Mouse (Mus musculus) naive thymus-derived CD4-positive, alpha-beta T cell, adult 5 months (primary cell): ENCODE results near the gene Hist2h2aa1. TPM values are rescaled to one million over a fixed set of nuclear protein-coding genes. Genes with fewer than 3 reads are reported as not detected.

Experiments
- polyA plus RNA-seq: library from polyadenylated mRNA; unstranded; fragments of 100-300 nt; shearing (Covaris generic); gene quantifications from one replicate; pipeline ENCODE4 v1.2.1, GENCODE M21; 2017

The Hist2h2aa1 gene
- 7.7 TPM for polyA plus RNA-seq

DNA sequence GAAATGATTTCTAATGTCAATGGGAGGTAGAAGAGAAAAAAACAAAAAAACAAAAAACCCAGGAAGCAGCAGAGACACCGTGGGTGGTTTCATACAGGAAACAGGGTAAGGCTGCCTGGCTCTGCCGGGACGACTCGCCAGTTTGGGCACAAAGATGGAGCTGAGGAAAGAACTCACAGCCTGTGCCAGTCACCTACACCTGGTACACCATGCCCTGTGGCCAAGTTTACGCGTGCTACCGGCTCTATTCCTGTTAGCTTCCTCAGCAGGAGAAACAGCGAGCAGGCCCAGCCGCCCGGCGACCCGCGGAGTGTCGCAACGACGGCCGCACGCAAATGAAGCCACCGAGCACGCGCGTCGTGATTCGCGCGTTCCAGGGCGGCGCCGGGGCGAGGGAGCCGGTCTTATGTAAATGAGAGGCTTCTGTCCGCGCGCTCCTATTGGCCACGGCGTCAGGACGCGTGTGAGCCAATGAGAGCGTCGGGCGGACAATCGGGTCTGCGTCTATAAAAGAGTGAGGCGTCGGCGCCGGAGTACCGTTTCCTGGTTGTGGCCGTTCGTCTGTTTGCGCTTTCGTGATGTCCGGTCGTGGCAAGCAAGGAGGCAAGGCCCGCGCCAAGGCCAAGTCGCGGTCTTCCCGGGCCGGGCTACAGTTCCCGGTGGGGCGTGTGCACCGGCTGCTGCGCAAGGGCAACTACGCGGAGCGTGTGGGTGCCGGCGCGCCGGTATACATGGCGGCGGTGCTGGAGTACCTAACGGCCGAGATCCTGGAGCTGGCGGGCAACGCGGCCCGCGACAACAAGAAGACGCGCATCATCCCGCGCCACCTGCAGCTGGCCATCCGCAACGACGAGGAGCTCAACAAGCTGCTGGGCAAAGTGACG lies at the start of gene Hist2h2aa1:
TSS of gene Hist2h2aa1 (plus strand) at position 495 of the 884 bp plus-strand sequence.

DNA sequence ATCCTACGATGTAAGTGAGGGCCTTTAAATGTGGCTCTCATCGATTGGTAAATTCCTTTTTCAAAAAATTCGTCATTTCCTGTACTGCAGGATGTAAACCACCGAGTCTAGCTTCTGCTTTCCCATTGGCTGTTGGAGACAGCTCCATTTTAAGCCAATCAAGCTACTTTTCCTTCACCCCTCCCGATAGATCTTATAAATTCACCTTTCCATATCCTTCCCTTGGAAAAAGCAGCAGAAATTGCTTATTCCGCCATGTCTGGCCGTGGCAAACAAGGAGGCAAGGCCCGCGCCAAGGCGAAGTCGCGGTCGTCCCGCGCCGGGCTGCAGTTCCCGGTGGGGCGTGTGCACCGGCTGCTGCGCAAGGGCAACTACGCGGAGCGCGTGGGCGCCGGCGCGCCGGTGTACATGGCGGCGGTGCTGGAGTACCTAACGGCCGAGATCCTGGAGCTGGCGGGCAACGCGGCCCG lies 25.6 kb upstream of the Hist2h2aa1 start, which contains the start of the genes Bola1 and Hist2h2ab:
TSS of gene Bola1 (minus strand) at position 49 of the 470 bp plus-strand sequence.
TSS of gene Hist2h2ab (plus strand) at position 205 of the 470 bp plus-strand sequence.

DNA sequence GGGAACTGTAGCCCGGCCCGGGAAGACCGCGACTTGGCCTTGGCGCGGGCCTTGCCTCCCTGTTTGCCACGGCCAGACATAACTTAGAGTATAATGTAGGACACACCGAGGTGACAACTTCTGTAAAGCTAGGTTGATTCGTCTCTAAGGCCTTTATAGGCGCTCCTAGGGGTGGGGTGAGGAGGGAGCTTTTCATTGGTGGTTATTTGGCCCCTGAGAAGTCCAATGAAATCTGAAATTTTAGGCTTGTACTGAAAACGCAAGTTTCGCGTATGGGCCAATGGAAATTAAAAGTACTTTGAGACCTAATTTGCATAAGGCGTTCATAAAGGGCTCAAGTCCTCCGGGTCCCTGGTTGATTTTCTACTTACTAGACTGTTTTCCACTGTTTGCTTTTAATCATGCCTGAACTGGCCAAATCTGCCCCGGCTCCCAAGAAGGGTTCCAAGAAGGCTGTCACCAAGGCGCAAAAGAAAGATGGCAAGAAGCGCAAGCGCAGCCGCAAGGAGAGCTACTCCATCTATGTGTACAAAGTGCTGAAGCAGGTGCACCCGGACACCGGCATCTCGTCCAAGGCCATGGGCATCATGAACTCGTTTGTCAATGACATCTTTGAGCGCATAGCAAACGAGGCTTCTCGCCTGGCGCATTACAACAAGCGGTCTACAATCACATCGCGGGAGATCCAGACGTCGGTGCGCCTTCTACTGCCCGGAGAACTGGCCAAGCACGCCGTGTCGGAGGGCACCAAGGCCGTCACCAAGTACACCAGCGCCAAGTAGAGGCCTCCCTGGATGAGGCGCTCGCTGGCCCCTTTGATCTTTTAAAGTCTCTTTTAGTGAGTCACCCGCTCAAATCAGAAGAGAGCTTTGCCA lies 24.3 kb upstream of the Hist2h2aa1 start, which contains the start of the genes Hist2h2ac and Hist2h2be:
TSS of gene Hist2h2ac (minus strand) at position 116 of the 875 bp plus-strand sequence.
TSS of gene Hist2h2be (plus strand) at position 355 of the 875 bp plus-strand sequence.

DNA sequence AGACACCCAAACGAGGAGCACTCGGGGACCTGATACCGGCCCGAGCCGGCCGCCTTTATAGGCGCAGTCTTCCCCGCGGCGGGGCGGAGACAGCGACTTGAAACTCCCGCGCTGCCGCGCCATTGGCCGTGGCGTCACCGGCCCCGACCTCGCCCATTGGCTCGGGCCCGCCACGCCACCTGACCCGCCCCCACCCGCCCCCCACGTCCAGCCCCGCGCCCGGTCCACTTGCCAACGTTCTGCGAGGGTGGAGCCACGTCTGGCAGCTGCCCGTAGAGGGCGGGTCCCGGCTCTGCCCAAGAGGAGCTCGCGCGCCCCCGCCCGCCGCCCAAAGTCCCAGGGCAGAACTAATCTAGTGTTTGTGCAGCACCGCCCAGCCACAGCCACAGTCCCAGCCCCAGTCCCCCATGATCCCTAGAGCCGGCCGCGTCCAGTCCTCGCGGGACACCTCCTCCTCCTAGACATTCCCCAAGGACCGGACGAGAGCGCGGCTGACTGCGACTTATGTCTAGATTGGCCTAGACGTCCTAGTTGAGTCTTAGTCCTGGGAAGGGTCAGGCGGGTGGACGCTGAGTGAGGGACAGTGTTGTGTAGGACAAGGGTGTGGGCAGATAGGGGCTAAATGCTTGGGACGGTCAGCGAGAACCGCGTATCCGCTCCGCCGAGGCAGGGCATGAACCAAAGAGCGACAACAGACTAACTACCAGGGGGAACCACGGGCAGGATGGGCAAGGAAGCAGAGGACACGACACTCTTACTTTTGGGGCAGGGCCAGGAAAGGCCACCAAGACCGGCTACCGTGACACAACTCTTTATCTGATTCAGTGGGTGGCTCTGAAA lies 6.1 kb upstream of the Hist2h2aa1 start, which contains the start of gene Hist2h3c2:
TSS of gene Hist2h3c2 (minus strand) at position 174 of the 840 bp plus-strand sequence.

DNA sequence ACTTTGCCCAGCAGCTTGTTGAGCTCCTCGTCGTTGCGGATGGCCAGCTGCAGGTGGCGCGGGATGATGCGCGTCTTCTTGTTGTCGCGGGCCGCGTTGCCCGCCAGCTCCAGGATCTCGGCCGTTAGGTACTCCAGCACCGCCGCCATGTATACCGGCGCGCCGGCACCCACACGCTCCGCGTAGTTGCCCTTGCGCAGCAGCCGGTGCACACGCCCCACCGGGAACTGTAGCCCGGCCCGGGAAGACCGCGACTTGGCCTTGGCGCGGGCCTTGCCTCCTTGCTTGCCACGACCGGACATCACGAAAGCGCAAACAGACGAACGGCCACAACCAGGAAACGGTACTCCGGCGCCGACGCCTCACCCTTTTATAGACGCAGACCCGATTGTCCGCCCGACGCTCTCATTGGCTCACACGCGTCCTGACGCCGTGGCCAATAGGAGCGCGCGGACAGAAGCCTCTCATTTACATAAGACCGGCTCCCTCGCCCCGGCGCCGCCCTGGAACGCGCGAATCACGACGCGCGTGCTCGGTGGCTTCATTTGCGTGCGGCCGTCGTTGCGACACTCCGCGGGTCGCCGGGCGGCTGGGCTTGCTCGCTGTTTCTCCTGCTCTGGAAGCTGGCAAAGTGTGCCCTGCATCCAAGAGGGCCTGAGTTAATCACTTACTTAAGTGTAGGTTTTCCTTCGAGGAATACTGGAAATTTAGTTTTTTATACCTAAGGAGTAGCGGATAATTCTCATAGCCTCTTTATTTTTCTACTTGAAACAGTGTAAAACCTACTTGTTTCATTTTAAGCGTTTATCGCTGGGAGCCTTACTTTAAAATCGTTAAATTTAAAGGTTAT lies 5.1 kb upstream of the Hist2h2aa1 start, which contains the start of gene Hist2h2aa2:
TSS of gene Hist2h2aa2 (minus strand) at position 328 of the 850 bp plus-strand sequence.

DNA sequence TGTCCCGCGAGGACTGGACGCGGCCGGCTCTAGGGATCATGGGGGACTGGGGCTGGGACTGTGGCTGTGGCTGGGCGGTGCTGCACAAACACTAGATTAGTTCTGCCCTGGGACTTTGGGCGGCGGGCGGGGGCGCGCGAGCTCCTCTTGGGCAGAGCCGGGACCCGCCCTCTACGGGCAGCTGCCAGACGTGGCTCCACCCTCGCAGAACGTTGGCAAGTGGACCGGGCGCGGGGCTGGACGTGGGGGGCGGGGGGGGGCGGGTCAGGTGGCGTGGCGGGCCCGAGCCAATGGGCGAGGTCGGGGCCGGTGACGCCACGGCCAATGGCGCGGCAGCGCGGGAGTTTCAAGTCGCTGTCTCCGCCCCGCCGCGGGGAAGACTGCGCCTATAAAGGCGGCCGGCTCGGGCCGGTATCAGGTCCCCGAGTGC lies 1.1 kb downstream of the Hist2h2aa1 start, which contains the start of gene Hist2h3c1:
TSS of gene Hist2h3c1 (plus strand) at position 259 of the 430 bp plus-strand sequence.

DNA sequence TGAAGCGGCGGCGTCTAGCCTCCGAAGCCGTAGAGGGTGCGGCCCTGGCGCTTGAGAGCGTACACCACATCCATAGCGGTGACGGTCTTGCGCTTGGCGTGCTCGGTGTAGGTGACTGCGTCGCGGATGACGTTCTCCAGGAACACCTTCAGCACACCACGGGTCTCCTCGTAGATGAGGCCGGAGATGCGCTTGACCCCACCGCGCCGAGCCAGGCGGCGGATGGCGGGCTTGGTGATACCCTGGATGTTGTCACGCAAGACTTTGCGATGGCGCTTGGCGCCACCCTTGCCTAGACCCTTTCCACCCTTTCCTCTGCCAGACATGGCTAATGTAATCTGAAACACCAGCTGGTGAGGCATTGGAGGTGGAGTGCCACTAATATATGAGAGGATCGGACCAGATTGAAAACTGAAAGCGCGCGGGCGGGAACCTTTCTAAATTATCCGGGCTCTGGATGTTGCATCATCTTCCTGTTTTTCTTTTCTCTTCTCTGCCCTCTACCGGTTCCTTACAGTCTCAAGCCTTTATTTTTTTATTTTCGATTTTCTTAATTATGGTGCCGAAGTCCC lies 17.8 kb downstream of the Hist2h2aa1 start, which contains the start of gene Hist2h4:
TSS of gene Hist2h4 (minus strand) at position 333 of the 572 bp plus-strand sequence.

DNA sequence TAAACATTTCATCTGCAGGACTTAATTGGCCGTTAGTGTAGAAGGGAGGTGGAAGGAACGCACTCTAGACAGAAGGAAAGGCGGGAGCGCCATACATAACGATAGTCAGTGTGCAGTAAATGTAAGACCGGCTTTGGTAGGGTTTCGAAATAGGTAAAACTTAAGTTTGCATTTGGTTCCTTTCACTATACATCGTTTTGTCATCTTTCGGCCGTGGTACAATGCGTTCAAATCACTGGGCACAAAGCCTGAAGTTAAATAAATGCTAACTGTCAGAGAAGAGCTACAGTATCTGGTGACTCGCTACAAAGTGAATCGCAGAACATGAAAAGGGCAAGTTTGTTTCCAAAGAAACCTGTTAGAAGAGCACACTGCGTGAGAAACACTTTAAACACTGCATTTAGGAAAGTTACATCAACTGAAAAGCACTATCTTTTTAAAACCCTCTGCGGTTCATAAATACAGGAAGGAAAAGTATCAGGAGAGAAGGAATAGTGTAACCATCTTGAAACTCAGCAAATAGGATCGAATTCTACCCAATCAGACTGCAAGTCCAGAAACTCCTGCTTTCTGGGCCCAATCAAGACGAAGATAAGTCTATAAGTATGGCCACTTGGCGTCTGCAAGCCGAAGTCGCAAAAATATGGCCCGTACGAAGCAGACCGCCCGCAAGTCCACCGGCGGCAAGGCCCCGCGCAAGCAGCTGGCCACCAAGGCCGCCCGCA lies 22.9 kb downstream of the Hist2h2aa1 start, which contains the start of gene Hist2h3b:
TSS of gene Hist2h3b (plus strand) at position 604 of the 725 bp plus-strand sequence.

DNA sequence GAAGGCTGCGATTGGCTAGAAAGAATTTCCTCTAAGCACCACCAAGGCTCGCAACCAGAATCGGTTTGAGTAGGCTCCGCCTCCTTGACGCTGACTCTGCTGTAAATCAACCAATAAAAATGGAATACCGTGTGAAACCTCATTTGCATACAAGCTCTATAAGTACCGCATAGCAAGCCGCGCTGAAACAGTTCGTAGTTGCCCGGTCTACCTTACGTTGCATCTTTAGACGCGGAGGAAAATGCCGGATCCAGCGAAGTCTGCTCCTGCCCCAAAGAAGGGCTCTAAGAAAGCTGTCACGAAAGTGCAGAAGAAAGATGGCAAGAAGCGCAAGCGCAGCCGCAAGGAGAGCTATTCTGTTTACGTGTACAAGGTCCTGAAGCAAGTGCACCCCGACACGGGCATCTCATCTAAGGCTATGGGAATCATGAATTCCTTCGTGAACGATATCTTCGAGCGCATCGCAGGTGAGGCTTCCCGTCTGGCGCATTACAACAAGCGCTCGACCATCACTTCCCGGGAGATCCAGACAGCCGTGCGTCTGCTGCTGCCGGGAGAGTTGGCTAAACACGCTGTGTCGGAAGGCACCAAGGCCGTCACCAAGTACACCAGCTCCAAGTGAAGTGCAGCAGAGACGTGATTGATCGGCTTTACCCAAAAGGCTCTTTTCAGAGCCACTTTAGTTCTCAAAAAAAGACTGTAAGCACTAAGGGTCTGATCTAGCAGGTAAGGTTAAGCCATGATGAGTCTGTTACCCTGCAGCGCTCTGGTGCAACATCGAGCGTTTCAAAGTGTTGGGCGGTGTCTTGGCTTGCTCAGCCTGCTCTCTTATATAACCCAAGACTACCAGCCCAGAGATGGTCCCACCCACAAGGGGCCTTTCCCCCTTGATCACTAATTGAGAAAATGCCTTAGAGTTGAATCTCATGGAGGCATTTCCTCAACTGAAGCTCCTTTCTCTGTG lies 24.5 kb downstream of the Hist2h2aa1 start, which contains the start of gene Hist2h2bb:
TSS of gene Hist2h2bb (plus strand) at position 242 of the 964 bp plus-strand sequence.

DNA sequence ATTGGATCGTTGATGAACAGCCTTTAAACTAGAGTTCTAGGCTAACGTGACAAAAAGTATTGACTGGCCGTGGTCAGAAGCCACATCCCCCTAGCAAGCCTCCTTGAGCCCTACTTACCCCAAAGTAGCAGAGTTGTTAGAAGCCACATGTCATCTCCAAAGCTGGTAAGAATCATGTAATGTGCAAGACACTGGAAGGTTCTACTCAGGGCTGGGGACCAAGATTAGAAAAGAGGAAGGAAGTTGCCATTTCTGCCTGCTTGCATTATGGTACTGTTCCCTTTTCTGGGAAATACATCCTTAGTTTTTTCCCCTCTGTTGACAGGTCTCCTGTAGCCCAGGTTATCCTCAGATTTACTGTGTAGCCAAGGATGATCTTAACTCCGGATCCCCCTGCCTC lies 48.5 kb downstream of the Hist2h2aa1 start, which contains the start of gene Fcgr1:
TSS of gene Fcgr1 (minus strand) at position 183 of the 400 bp plus-strand sequence.

Other genes starting within 250 kb of the Hist2h2aa1 start
- 4.0 TPM for gene Plekho1, start 249.5 kb upstream of the Hist2h2aa1 start, polyA plus RNA-seq
- gene Vps45, start 187.0 kb upstream of the Hist2h2aa1 start, polyA plus RNA-seq = 15.4 TPM
- 14.3 TPM for gene Otud7b, start 141.0 kb upstream of the Hist2h2aa1 start, polyA plus RNA-seq
- 0.44 TPM for gene Mtmr11, start 83.5 kb upstream of the Hist2h2aa1 start, polyA plus RNA-seq
- 153 TPM for gene Sf3b4, start 73.2 kb upstream of the Hist2h2aa1 start, polyA plus RNA-seq
- 3.7 TPM for gene Sv2a, start 64.3 kb upstream of the Hist2h2aa1 start, polyA plus RNA-seq
- gene Bola1, start 25.8 kb upstream of the Hist2h2aa1 start, polyA plus RNA-seq = 16.8 TPM
- 4.5 TPM for gene Hist2h2ab, start 25.6 kb upstream of the Hist2h2aa1 start, polyA plus RNA-seq
- 10.4 TPM for gene Hist2h2ac, start 24.6 kb upstream of the Hist2h2aa1 start, polyA plus RNA-seq
- 3.5 TPM for gene Hist2h2be, start 24.4 kb upstream of the Hist2h2aa1 start, polyA plus RNA-seq
- not detected for gene Hist2h3c2, start 6.4 kb upstream of the Hist2h2aa1 start, polyA plus RNA-seq
- gene Hist2h2aa2, start 5.2 kb upstream of the Hist2h2aa1 start, polyA plus RNA-seq = 70.3 TPM
- gene Hist2h3c1, start 1.2 kb downstream of the Hist2h2aa1 start, polyA plus RNA-seq = not detected
- gene Hist2h4, start 17.8 kb downstream of the Hist2h2aa1 start, polyA plus RNA-seq = 4.9 TPM
- gene Hist2h3b, start 23.2 kb downstream of the Hist2h2aa1 start, polyA plus RNA-seq = 7.5 TPM
- 11.2 TPM for gene Hist2h2bb, start 24.3 kb downstream of the Hist2h2aa1 start, polyA plus RNA-seq
- gene Fcgr1, start 48.5 kb downstream of the Hist2h2aa1 start, polyA plus RNA-seq = not detected
- gene BC107364, start 206.8 kb downstream of the Hist2h2aa1 start, polyA plus RNA-seq = not detected